Mouse (Mus musculus) B cell, adult 2 months (primary cell): ENCODE measurements around the gene B4galnt3.

Source experiments
- DNase-seq, 2 experiments: peaks; one replicate each; pipeline ENCODE4 v3.0.0; 2022

B4galnt3 gene

GRCm38 (mm10) chr6:120211536-120211935, 82.8 kb downstream of the B4galnt3 start:
- no peak for DNase-seq

- peak; percentile 30 to 33 for DNase-seq
Observed at GRCm38 (mm10) chr6:120206586-120206985, 87.8 kb downstream of the B4galnt3 start.

- DNase-seq: no peak
Observed at GRCm38 (mm10) chr6:120202406-120202805, 92.0 kb downstream of the B4galnt3 start.

- no peak for DNase-seq
Observed at GRCm38 (mm10) chr6:120201956-120202355, 92.4 kb downstream of the B4galnt3 start.

DNA sequence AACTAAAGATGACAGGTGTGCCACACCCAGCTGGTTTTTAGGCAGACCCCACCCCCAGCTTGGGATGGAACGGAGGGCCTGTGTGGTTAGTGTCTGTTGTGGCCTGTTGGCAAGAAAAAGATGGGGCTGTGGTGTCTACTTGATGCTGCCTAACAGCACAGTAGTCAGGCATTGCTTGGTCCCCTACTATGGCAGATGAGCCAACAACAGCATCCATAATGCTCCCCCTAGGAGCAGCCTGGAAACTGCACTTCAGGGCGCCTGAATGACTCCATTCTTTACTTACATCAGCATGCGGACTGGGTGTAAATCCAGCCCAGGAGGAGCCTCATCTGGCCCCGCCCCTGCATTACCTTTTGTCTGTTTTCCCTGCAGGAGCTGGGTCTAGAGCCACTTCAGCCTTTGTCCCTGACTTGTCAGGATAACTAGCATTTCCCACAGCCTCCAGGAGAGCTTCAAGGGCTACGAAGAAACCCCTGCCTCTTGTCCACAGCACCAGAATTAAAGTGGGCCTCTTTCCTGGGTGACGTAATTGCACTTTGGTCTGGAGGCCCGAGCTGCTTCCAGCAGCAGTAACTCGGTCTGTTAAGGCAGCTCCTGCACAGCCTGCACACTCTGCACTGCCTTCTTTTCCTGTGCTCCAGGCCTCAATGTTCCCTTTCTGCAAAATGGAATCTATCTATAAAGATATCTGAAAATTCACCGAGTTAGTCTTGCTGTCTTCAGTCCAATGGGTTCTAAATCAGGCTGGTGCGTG, 94.5 kb downstream of the B4galnt3 start:
- DNase-seq: no peak

DNA sequence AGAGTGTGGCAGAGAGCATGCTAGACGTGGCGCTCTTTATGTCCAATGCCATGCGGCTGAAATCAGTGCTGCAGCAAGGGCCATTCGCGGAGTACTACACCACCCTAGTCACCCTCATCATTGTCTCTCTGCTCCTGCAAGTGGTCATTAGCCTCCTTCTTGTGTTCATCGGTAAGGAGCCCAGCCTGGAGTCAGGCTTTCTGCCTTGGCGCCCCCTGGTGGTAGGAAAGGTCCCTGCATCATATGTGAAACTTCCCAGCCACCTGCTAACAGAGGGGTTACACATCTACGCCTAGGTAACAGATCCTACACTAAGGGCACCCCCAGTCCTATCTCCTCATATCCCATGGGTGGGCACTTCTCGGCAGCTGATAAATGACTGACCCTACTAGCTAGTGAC, 96.4 kb downstream of the B4galnt3 start:
- DNase-seq: peak; percentile 91 to 92

- peak; percentile 69 to 75 for DNase-seq
Observed at GRCm38 (mm10) chr6:120196837-120197236, 97.5 kb downstream of the B4galnt3 start.

- DNase-seq: no peak
Observed at GRCm38 (mm10) chr6:120194963-120195362, 99.4 kb downstream of the B4galnt3 start.

DNA sequence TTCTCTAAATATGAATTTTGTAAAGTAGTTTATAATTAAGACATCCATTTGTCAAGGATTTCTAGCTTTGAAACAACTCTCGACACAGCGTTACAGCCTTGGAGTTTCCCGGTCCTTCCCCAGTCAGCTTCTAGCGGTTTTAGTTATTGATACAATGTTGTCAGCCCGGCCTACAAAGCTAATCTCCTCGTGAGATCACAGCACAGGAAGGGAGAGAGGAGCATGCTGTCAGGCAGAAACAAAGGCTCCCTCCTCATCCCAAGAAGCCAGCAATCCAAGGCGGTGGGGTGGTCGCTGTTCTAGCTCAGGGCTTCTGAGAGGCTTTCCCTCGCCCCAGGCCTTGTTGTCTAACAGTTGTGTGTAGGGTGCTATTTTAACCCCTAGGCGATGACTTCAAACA, 100.1 kb downstream of the B4galnt3 start:
- DNase-seq: no peak

DNA sequence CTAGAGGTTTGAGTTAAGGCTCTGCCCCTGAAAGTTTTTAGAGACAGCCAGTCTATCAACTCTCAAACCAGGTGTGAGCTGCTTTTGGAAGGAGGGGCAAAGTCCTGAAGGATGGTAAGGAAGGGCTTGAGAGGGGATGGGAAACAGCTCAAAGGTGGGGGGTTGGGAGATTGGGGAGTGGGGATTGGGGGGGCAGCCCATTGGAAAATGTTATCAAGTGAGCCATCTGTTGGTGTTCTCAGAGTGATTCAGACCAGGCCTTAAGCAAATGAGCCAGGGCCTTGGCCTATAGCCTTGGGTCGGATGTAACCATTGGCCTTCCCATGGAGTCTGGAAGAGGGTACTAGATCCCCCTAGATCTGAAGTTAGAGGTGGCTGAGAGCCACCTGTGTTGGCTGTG, 100.6 kb downstream of the B4galnt3 start:
- DNase-seq: no peak

- peak; percentile 86 to 88 for DNase-seq
Observed at GRCm38 (mm10) chr6:120193174-120193573, 101.2 kb downstream of the B4galnt3 start.

DNA sequence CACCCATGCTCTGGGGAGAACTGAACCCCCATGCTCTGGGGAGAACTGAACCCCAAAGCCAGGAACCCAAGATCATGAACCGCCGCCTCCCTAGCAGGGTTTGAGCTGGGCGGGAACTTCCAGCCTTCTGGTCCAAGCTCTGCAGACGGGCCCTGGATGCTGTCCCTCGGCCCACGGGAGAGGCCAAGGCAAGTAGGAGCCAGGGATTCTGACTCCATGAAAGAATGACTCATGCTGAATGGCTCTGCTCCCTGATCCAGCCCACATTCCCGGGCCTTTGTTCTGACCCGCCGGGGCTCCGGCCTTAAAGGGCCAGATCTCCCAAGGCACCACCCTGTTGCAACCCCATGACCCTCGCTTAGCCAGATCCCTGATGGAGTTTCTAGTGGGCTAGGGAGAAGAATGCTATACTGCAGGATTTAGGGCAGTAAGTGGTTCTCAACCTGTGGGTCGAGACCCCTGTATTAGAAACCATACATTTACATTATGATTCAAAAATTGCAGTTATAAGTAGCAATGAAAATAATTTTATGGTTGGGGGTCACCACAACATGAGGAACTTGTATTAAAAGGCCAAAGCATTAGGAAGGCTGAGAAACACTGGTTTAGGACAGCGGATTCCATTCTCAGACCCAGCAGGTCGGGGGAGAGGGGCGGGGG, 102.0 kb downstream of the B4galnt3 start:
- DNase-seq: no peak

- DNase-seq: no peak
Observed at GRCm38 (mm10) chr6:120191396-120192170, 102.8 kb downstream of the B4galnt3 start.

GRCm38 (mm10) chr6:120190912-120191311, 103.4 kb downstream of the B4galnt3 start:
- no peak for DNase-seq

GRCm38 (mm10) chr6:120190365-120190764, 104.0 kb downstream of the B4galnt3 start:
- DNase-seq: no peak

DNA sequence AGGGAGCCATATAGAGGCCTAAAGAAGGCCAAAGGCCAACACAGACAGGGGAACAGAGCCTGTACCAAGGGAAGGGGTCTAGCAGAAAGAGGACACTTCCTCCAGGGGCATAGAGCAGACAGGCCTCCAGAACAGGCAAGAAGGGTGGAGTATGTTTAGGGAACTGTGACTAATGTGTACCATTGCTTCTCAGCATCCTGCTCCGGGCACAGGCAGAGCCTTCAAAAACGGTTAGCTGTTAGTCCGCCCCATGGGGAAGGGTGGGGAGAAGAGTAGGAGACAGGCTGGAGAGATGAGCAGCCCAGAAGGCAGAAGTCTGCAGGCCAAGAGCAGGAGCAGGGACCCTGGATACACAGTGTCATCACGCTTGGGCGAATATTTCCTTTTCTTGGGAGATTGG, 105.1 kb downstream of the B4galnt3 start:
- peak in 1 of 2 experiments; percentile 10 for DNase-seq

DNA sequence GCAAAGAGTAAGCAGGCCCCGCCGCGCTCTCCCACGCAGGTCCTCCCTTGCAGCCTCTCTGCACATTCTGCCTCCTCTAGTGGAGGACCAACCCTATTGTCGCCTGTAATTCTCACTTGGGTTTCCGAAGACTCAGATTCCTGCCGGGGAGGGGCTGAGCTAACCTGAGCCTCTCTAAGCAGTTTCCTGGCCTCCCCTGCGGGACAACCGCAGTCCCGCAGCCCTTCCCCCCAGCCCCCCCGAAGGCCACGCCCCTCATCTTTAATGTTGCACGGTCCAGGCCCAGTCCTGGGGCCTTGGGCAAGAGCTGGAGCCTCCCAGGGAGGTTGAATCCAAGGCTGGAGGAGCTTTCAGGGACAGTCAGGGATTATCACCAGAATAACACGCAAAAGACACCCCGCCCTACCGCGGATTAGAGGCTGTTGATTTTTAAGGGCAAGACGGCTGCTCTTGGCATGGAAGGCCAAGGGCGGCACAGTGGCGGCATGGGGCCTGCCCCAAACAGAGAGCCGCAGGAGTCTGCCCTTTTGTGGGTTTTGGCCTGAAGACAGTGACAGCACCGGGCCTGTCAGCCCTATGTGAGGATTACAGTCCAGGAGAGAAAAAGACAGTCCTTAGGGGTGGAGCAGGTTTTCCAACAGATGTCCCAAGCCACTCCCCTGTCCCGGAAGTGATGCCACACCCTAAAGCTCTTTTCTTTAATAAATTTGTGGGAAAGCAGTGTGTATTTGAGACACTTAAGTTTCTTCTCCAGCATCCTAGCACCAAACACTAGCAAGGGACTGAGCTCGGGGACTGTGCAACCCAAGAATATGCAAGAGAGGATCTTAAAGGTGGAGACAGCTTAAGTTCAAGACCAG, 105.8 kb downstream of the B4galnt3 start:
- peak; percentile 58 to 59 for DNase-seq

DNA sequence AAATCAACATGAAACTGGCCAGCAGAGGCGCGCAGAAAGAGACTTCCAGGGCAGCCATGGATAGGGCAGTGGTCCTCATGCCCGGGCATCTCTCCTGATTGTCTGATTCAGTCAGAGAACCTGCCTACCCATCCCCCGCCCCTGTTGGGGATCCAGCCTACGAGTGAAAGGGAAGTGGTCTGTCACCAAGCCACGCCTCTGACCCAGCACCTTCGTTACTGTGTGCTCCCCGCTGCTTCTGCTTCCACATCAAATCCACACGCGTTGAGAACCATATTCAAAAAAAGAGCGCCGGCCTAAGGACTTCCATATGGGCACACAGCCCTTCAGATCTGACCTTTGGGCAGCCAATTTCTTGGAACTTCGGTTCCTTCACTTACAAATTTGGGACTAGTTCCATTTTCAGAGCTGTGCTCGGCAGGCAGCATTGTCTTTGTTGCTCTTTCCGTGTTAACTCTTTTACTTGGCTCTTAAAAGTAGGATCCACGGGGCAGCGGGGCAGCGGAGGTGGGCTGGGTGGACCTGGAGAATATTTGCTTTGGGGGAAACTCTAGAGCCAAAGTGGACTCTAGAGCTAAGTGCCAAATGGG, 106.7 kb downstream of the B4galnt3 start:
- peak; percentile 88 to 91 for DNase-seq

DNA sequence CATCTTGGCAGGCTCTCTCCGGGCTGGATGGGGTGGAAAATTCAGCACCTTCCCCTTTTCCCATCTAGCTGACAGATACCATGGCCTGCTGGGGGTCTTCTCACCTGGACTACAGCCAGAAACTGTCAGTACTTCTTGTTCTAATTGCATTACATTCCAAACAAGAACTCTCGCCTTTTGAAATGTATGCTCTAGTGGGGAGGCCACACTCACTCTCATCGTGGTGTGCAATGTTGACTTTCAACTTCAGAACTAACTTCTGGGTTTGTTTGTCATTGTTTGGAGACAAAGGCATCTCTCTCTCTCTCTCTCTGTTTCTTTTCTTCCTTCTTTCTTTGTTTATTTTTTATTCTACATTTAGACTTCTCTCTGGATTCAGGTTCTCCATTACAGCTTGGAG, 107.8 kb downstream of the B4galnt3 start:
- no peak for DNase-seq

- no peak for DNase-seq
Observed at GRCm38 (mm10) chr6:120185756-120186155, 108.6 kb downstream of the B4galnt3 start.

DNA sequence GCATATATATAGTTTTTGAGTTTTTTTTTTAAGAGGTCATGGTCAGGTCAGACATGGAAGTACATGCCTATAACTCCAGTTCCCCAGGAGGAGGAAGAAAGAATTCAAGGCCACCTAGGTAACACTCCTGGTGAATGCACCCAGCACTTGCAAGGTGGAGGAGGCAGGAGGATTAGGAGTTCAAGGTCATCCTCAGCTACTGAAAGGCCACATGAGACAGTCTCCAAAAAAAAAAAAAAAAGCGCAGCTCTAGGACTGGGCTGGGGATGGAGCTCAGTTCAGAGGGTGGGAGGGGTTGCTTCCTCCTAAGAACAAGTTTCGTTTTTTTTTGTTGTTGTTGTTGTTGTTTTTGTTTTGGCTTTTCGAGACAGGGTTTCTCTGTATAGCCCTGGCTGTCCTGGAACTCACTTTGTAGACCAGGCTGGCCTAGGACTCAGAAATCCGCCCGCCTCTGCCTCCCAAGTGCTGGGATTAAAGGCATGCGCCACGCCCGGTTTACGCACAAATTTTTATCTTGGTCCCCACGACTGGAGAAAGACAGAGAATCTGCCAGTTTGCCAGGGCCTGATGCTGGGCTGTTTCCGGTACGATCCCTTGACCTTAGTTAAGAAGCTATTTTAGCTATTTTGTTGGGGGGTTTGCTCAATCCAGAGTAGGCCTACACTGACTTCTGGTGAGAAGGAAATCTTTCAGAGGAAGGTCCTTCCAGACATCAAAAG, 109.2 kb downstream of the B4galnt3 start:
- DNase-seq: no peak

- DNase-seq: no peak
Observed at GRCm38 (mm10) chr6:120183771-120184170, 110.6 kb downstream of the B4galnt3 start.
